Mouse (Mus musculus): ENCODE measurements around the gene Spon2. TPM values are rescaled to one million over a fixed set of nuclear protein-coding genes. Genes with fewer than 3 reads are reported as not detected.

Gene Spon2
- polyA plus RNA-seq, 1 experiment: 10.5 TPM

DNA sequence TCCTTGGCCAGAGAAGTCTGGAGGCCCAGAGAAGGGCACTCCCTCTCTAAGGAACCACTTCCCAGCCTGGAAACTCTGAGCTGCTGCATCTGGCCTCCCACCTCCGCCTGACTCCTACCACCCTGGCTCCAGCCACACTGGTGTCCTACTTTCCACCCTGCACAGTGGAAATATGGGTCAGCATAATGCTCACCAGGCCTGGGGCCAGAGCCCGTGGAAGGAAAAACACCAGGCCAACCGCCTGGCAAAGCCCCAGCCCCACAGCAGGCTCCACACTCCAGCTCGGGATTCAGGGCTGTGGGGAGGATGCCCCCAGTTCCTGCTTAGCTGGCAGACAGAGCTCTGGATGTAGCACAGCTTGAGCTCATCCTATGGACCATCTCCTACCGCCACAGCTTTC lies 10.2 kb upstream of the Spon2 start:
- no peaks in the 10 kb centered on the region for H3K27me3 ChIP-seq (ENCODE audit: control insufficient read depth, insufficient read depth, low read length)
- no peak overlapping the region for H3K4me3 ChIP-seq (ENCODE audit: control insufficient read depth, insufficient read depth, low read length)
- no peak for DNase-seq
- H3K27ac ChIP-seq (ENCODE audit: control insufficient read depth, insufficient read depth, low read length): no peak overlapping the region
- H3K36me3 ChIP-seq (ENCODE audit: control insufficient read depth, insufficient read depth, low read length): no peaks in the 10 kb centered on the region
- no peaks in the 10 kb centered on the region for H3K4me1 ChIP-seq (replicated peaks; ENCODE audit: control insufficient read depth, insufficient read depth, low read length)
- WGBS: 93% methylated on average over 5 of the region's 5 CpGs
- no peak for TF ChIP-seq CTCF (IDR thresholded peaks at IDR 0.05; ENCODE audit: borderline replicate concordance, control insufficient read depth, extremely low read depth, insufficient read depth, low read length, poor library complexity)
- no peak for TF ChIP-seq POLR2A (IDR thresholded peaks at IDR 0.05; ENCODE audit: control insufficient read depth, extremely low read depth, insufficient read depth, low read length, poor library complexity)

DNA sequence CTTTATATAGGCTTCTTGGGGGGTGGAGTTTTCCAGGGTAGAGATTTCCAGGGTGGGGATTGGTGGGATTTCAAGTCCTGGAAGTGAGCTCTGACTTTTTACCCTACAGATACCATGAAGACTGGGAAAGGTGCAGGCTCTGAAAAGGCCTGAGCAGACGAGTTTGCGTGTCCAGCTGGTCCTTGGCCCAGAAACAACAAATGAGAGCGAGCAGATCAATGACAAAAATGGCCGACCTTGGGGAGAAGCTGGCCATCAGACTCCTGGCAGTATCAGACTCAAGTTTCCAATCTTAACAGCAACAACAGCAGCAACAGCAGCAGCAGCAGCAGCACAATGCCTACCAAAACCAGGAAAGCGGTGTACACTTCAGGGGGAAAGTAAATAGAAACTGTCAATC lies 7.4 kb upstream of the Spon2 start:
- Histone ChIP-seq H3K4me1 (replicated peaks; ENCODE audit: control insufficient read depth, insufficient read depth, low read length) (no peaks in the 10 kb centered on the region), H3K27ac (ENCODE audit: control insufficient read depth, insufficient read depth, low read length) (no peak overlapping the region), H3K36me3 (ENCODE audit: control insufficient read depth, insufficient read depth, low read length) (no peaks in the 10 kb centered on the region), H3K4me3 (ENCODE audit: control insufficient read depth, insufficient read depth, low read length) (no peak overlapping the region), H3K27me3 (ENCODE audit: control insufficient read depth, insufficient read depth, low read length) (no peaks in the 10 kb centered on the region)
- TF ChIP-seq POLR2A (IDR thresholded peaks at IDR 0.05; ENCODE audit: control insufficient read depth, extremely low read depth, insufficient read depth, low read length, poor library complexity): no peak
- TF ChIP-seq CTCF (IDR thresholded peaks at IDR 0.05; ENCODE audit: borderline replicate concordance, control insufficient read depth, extremely low read depth, insufficient read depth, low read length, poor library complexity): no peak
- WGBS: 90% methylated on average over 5 of the region's 5 CpGs
- no peak for DNase-seq

DNA sequence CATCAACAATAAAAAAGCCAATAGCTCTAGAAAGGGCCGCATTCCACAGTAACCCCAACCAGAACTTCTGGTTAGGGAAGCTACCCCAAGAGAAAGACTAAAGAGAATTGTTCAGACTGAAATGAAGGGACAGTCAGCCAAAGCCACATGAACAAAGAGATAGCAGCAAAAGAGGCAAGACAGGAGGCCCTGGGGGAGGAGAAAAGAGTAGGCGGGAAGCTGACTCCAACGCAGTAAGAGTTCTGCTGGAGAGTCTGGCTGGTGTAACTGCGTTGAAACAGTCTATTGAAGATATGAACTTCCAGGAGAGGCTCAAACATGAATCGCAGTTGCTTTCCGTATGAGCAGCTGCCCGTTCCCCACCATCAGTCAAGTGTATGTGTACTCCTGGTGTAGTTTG lies 6.2 kb upstream of the Spon2 start:
- Histone ChIP-seq H3K36me3 (ENCODE audit: control insufficient read depth, insufficient read depth, low read length) (no peaks in the 10 kb centered on the region), H3K27me3 (ENCODE audit: control insufficient read depth, insufficient read depth, low read length) (no peaks in the 10 kb centered on the region), H3K4me3 (ENCODE audit: control insufficient read depth, insufficient read depth, low read length) (no peak overlapping the region), H3K27ac (ENCODE audit: control insufficient read depth, insufficient read depth, low read length) (no peak overlapping the region), H3K4me1 (replicated peaks; ENCODE audit: control insufficient read depth, insufficient read depth, low read length) (no peaks in the 10 kb centered on the region)
- no peak for TF ChIP-seq CTCF (IDR thresholded peaks at IDR 0.05; ENCODE audit: borderline replicate concordance, control insufficient read depth, extremely low read depth, insufficient read depth, low read length, poor library complexity)
- no peak for TF ChIP-seq POLR2A (IDR thresholded peaks at IDR 0.05; ENCODE audit: control insufficient read depth, extremely low read depth, insufficient read depth, low read length, poor library complexity)
- WGBS: 95% methylated on average over 7 of the region's 7 CpGs
- DNase-seq: no peak

DNA sequence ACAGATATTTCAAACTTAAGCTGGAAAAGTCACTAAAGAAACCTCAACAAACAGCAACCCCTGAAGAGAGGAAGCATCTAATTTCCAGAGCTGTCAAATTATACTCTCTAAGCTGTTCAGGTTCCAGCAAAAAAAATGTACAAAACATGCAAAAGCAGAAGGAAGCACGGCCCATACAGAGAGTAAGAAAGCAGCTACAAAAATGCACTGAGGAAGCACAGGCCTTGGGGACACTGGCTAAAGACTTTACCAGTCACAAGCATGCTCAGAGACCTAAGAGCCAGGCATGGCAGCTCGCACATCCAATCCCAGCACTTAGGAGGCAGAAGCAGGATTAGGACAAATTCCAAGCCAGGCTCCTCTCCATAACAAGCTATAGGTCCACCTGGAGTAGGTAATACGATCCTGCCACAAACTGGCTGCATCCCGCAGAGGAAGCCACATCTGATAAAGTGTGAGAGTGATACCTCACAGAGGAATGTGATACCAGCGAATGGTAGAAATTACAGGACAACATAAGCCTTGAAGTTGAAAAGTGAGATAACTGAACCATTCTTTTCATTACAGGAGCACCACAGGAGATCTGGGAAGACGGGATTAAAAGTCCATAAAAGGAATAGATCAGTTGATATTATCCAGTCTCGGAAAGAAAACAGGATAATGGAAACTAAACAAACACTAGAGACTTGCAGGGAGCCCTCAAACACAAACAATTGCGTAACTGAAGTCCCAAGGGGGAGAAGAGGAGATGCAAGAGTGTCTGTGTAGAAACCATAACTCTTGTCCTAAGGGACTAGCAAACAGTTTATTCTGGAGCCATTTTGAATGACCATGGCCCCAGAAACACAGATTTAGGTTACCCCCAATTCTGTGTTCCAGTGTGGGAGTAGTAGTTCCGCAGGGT lies 4.8 kb upstream of the Spon2 start:
- TF ChIP-seq CTCF (IDR thresholded peaks at IDR 0.05; ENCODE audit: borderline replicate concordance, control insufficient read depth, extremely low read depth, insufficient read depth, low read length, poor library complexity) (no peak), POLR2A (IDR thresholded peaks at IDR 0.05; ENCODE audit: control insufficient read depth, extremely low read depth, insufficient read depth, low read length, poor library complexity) (no peak)
- Histone ChIP-seq H3K4me3 (ENCODE audit: control insufficient read depth, insufficient read depth, low read length) (no peak overlapping the region), H3K27me3 (ENCODE audit: control insufficient read depth, insufficient read depth, low read length) (no peaks in the 10 kb centered on the region), H3K27ac (ENCODE audit: control insufficient read depth, insufficient read depth, low read length) (no peak overlapping the region), H3K4me1 (replicated peaks; ENCODE audit: control insufficient read depth, insufficient read depth, low read length) (peaks cover 2% of the 10 kb centered on the region; the same call in 1 of the 2 replicates), H3K36me3 (ENCODE audit: control insufficient read depth, insufficient read depth, low read length) (no peaks in the 10 kb centered on the region)
- 70% methylated on average over 9 of the region's 9 CpGs for WGBS
- DNase-seq: no peak

DNA sequence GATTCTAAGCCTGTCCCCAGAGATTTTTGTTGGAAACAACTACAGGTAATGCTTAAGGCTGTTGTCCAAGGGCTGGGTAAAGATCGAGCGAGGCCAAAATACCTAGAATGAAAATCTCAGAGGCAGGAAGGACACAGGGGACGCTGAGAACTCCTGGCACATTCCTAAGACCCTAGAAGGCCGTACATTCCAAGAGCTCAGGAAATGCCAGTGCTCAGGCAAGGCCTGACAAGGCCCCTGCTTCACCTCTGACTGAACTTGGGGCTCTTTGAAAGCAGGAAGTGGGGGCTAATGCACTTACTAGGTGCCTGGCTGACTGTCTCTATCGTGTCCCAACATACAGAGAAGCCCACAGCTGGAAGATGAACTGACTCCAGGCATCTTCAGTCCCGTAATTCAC lies 4.1 kb upstream of the Spon2 start:
- TF ChIP-seq POLR2A (IDR thresholded peaks at IDR 0.05; ENCODE audit: control insufficient read depth, extremely low read depth, insufficient read depth, low read length, poor library complexity) (no peak), CTCF (IDR thresholded peaks at IDR 0.05; ENCODE audit: borderline replicate concordance, control insufficient read depth, extremely low read depth, insufficient read depth, low read length, poor library complexity) (no peak)

DNA sequence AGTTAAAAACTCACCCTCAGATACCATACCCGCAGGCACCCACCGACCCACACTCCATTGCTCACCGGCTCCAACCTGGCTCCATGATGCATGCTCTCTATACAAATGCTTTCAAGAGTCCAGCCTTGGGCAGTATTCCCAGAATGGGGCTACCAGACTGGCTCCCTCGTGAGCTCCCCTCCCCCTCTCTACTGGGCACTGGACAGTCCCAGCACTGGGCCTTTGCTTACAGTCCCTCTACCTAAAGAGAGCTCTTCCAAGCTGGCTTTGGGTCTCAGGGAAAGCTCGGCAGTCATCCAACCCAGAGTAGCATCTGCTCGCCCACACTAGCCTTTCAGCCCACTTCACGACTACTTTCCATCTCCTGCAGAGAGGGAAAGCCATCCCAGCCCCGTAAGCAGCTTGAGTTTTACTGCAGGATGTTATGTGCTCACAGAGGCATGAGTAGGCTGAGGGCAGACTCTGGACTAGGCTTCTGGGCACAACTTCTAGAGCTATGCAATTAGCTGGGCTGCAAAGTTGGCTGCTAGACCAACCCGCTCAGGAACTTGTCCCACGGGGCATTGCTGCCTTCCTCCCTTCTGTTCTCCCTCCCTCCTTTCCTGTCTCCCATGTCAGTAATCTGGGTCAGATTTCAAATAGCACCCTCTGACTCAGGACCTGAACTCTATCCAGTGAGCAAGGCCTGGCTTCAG lies 2.2 kb upstream of the Spon2 start:
- Histone ChIP-seq H3K36me3 (ENCODE audit: control insufficient read depth, insufficient read depth, low read length) (no peaks in the 10 kb centered on the region), H3K4me3 (ENCODE audit: control insufficient read depth, insufficient read depth, low read length) (no peak overlapping the region), H3K27me3 (ENCODE audit: control insufficient read depth, insufficient read depth, low read length) (no peaks in the 10 kb centered on the region), H3K4me1 (replicated peaks; ENCODE audit: control insufficient read depth, insufficient read depth, low read length) (peaks cover 3% of the 10 kb centered on the region; the same call in 1 of the 2 replicates), H3K27ac (ENCODE audit: control insufficient read depth, insufficient read depth, low read length) (no peak overlapping the region)
- no peak for TF ChIP-seq CTCF (IDR thresholded peaks at IDR 0.05; ENCODE audit: borderline replicate concordance, control insufficient read depth, extremely low read depth, insufficient read depth, low read length, poor library complexity)
- TF ChIP-seq POLR2A (IDR thresholded peaks at IDR 0.05; ENCODE audit: control insufficient read depth, extremely low read depth, insufficient read depth, low read length, poor library complexity): no peak
- no peak for DNase-seq
- 86% methylated on average over 10 of the region's 10 CpGs for WGBS

More for the DNA sequence above, 4.1 kb upstream of the Spon2 start:
- no peaks in the 10 kb centered on the region for H3K27me3 ChIP-seq (ENCODE audit: control insufficient read depth, insufficient read depth, low read length)
- H3K36me3 ChIP-seq (ENCODE audit: control insufficient read depth, insufficient read depth, low read length): no peaks in the 10 kb centered on the region
- H3K27ac ChIP-seq (ENCODE audit: control insufficient read depth, insufficient read depth, low read length): no peak overlapping the region
- DNase-seq: no peak
- H3K4me3 ChIP-seq (ENCODE audit: control insufficient read depth, insufficient read depth, low read length): no peak overlapping the region
- H3K4me1 ChIP-seq (replicated peaks; ENCODE audit: control insufficient read depth, insufficient read depth, low read length): peaks cover 3% of the 10 kb centered on the region; the same call in 1 of the 2 replicates
- 47% methylated on average over 6 of the region's 6 CpGs for WGBS

Measured in thymus, adult 2 months (tissue).